Mouse (Mus musculus): ENCODE results near the gene Pik3ip1.

Gene Pik3ip1

GRCm38 (mm10) chr11:3336602-3337001, 6.4 kb downstream of the Pik3ip1 start:
- DNase-seq (ENCODE audit: extremely low spot score, low spot score): no peak

GRCm38 (mm10) chr11:3337173-3337955, 7.2 kb downstream of the Pik3ip1 start:
- DNase-seq (ENCODE audit: extremely low spot score, low spot score): peak; percentile 58

GRCm38 (mm10) chr11:3337961-3338360, 7.8 kb downstream of the Pik3ip1 start:
- DNase-seq (ENCODE audit: extremely low spot score, low spot score): peak; percentile 37

GRCm38 (mm10) chr11:3341476-3341875, 11.3 kb downstream of the Pik3ip1 start:
- no peak for DNase-seq (ENCODE audit: extremely low spot score, low spot score)

- DNase-seq (ENCODE audit: extremely low spot score, low spot score): no peak
These were observed 14.7 kb downstream of the Pik3ip1 start for GRCm38 (mm10) chr11:3344916-3345315.

GRCm38 (mm10) chr11:3346351-3346750, 16.1 kb downstream of the Pik3ip1 start:
- no peak for DNase-seq (ENCODE audit: extremely low spot score, low spot score)

- DNase-seq (ENCODE audit: extremely low spot score, low spot score): peak; percentile 87
These were observed 17.1 kb downstream of the Pik3ip1 start for GRCm38 (mm10) chr11:3347091-3347834.

- no peak for DNase-seq (ENCODE audit: extremely low spot score, low spot score)
These were observed 17.6 kb downstream of the Pik3ip1 start for GRCm38 (mm10) chr11:3347835-3348195.

- DNase-seq (ENCODE audit: extremely low spot score, low spot score): no peak
These were observed 18.6 kb downstream of the Pik3ip1 start for GRCm38 (mm10) chr11:3348576-3349342.

GRCm38 (mm10) chr11:3349343-3349695, 19.1 kb downstream of the Pik3ip1 start:
- no peak for DNase-seq (ENCODE audit: extremely low spot score, low spot score)

- no peak for DNase-seq (ENCODE audit: extremely low spot score, low spot score)
These were observed 21.9 kb downstream of the Pik3ip1 start for GRCm38 (mm10) chr11:3352131-3352530.

- no peak for DNase-seq (ENCODE audit: extremely low spot score, low spot score)
These were observed 22.9 kb downstream of the Pik3ip1 start for GRCm38 (mm10) chr11:3352990-3353585.

GRCm38 (mm10) chr11:3362854-3363253, 32.7 kb downstream of the Pik3ip1 start:
- no peak for DNase-seq (ENCODE audit: extremely low spot score, low spot score)

- no peak for DNase-seq (ENCODE audit: extremely low spot score, low spot score)
These were observed 36.2 kb downstream of the Pik3ip1 start for GRCm38 (mm10) chr11:3366411-3366810.

GRCm38 (mm10) chr11:3368983-3369382, 38.8 kb downstream of the Pik3ip1 start:
- DNase-seq (ENCODE audit: extremely low spot score, low spot score): no peak

GRCm38 (mm10) chr11:3369449-3369848, 39.2 kb downstream of the Pik3ip1 start:
- no peak for DNase-seq (ENCODE audit: extremely low spot score, low spot score)

GRCm38 (mm10) chr11:3370162-3370561, 40.0 kb downstream of the Pik3ip1 start:
- no peak for DNase-seq (ENCODE audit: extremely low spot score, low spot score)

- DNase-seq (ENCODE audit: extremely low spot score, low spot score): peak; percentile 90
These were observed 40.9 kb downstream of the Pik3ip1 start for GRCm38 (mm10) chr11:3370928-3371598.

- DNase-seq (ENCODE audit: extremely low spot score, low spot score): no peak
These were observed 41.5 kb downstream of the Pik3ip1 start for GRCm38 (mm10) chr11:3371599-3372295.

- no peak for DNase-seq (ENCODE audit: extremely low spot score, low spot score)
These were observed 43.5 kb downstream of the Pik3ip1 start for GRCm38 (mm10) chr11:3373591-3374292.

Measured in neural tube, embryonic 10.5 days (tissue).